Mouse (Mus musculus) urinary bladder, postnatal 25 days (tissue): ENCODE results near the gene Jhy.

ENCODE experiments used
- DNase-seq: peaks from one replicate; pipeline ENCODE4 v3.0.0; 2022; ENCODE audit warnings: low spot score

The Jhy gene

DNA sequence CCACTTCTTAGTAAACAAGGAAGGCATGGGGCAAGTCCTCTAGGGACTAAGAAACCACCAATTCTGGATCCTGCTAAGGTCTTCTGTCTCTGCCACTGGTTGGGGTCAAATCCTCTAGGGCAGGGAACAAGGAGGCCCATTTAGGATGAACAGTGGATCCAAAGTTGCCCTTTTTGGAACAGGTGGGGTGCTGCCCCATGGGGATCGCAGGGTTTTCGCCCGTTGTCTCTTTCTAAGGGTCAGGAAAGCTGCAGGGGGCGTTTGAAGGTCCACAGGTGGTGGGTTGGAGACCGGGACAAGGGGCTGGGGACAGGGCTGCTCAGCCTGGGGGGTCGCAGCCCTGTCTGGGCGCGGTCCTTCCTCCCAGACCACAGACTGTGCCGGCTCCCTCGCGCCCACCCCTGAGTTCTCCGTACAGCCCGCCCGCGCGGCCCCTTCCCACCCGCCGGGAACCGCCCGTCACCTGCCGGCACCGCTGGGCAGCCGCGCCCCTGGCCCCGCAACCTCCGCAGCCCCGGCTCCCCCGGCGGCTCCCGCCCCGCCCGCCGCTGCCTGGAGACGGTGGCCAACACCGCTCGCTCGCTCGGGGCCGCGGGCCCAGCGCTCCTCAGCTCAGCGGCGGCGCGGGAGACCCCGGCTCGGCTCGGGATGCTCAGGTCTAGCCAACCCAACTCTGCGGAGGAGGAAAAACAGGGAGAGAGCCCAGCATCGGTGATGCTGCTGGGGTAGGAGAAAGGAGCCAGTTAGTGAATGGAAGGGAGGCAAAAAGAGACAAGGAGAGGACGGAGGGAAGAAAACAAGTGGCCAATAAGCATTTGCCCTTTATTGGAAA lies at the start of gene Jhy:
Gene Jhy (minus strand): TSS at position 533 of the 832 bp plus-strand sequence.
- DNase-seq, result no peak

- DNase-seq, result no peak
Observed at GRCm38 (mm10) chr9:41012456-41012855, 48.5 kb upstream of the Jhy start.

DNA sequence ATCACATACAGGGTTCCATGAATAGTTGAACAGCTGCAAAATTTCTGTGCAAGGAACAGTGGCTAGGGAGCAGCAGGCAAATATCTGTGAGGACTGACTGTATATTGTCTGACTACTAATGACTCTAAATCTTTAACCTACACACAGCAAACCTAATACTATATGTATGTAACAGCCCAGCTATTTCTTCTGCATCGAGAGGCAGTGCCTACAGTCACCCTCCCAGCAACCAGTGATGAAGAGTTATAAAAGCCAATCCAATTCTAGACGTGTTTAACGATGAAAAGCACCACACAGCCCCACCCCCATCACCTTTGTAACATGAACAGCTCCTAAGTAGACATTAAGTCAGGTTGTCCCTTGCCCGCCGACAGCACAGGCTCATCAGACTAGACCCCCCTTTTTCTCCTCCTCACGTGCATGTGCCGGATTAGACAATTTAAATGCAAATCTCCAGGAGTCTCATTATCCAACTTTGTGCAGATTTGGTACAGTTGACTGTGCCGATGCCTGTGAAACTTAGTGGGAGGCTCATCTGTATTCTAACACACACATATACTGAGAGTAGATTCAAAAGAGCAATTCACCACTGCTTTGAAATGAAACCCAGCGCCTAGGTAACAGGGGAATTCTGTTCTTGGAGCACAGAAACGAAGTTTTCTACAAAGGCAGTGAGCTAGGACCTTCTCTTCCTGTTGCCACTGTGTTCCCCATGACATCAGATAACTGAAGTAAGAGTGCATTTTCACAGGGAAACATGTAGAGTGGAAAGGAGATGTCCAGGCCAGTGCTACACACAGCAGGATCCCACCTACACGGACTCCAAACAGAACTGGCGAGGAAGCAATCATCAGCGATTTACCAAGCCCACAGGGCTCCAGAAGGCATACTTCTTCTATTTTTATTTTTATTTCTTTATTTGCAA lies 47.9 kb upstream of the Jhy start:
- no peak for DNase-seq

DNA sequence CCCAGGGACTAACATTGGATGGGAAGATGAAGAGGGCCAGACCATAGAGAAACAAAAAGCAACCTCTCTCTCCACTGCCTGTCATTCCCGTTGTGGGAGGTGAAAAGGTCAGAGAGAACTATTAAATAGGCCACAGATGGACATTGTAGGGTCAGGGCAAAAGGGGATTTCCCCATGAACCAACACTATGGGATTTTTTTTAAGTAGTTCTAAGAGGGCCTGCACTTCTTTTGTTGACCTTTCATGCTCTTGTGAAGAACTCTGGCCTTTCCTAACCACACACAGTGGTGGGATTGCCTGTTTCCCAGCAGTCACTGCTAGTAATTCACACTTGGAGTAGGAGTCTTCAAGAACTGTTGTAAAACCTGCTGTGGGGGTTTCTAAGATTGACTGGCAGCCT lies 43.9 kb upstream of the Jhy start:
- DNase-seq, result no peak

- DNase-seq, result no peak
Observed at GRCm38 (mm10) chr9:41004415-41004814, 40.5 kb upstream of the Jhy start, which contains the start of gene Crtam. Gene Crtam, minus strand, starts transcription at chr9:41004628.

GRCm38 (mm10) chr9:40997116-40997779 lies 33.3 kb upstream of the Jhy start:
- DNase-seq, result no peak

DNA sequence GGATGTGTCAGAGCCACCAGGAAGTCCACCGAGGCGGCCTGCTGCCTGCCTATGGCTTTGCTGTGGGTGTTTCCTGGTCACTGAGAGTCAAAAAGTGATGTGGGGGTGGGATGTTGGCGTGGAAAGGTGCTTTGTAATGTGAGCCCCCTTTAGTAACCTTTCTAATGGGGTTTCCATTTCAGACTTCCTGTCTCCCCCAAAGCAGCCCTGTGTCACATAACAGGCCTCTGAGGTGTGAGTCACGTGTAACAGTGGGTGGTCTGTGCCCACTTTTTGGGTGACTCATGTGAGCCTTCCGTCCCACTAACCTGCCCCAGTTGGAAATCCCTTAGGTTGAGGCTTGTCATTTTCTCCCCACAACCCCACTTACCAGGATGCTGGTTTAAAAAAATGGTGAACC lies 30.2 kb upstream of the Jhy start:
- DNase-seq, result no peak

GRCm38 (mm10) chr9:40991511-40991910 lies 27.6 kb upstream of the Jhy start:
- no peak for DNase-seq

DNA sequence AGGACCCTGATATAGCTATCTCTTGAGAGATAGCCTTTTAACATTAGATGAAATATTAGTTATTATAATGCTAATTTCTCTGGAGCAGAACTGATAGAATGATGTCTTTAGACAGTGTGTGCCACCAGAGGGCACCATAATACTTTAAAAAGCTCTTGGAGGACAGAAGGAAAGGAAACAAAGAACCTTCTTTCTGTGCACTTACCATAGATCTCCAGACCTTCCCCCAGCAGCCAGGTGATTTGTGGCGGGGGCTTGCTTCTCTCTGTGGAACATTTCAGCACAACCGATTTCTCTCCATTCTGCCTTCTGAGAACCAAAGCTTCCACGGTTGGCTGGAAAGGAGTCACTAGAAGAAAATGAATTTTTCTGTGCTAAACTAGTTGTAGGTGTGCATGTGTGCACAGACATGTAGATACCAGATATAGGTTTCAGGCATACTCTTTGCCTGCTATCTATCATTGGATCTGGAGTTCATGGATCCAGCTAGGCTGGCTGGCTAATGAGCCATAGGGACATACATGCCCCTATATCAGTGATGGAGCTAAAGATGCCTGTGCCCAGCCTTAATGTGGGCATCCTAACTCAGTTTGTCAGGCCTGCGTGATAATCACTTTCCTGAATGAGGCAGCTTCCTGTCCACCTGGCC lies 26.1 kb upstream of the Jhy start:
- peak; percentile 27 for DNase-seq

- DNase-seq, result no peak
Observed at GRCm38 (mm10) chr9:40984313-40984712, 20.4 kb upstream of the Jhy start.

DNA sequence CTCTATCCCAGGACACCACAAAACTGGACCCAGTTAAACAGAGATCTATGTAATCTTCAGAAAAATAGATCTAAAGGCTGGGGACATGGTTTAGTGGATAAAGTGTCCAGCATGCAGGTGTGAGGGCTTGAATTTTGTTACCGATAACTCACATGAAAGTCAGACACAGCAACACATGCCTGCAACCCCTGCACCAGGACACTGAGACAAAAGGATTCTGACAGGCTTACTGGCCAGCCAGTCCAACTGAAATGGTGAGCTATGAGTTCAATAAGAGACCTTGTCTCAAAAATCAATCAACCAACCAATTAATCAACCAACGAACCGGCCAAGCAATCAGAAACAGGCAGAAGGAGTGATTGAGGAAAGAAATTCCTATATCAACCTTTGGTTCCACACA lies 19.8 kb upstream of the Jhy start:
- DNase-seq, result no peak

GRCm38 (mm10) chr9:40982480-40982879 lies 18.6 kb upstream of the Jhy start:
- no peak for DNase-seq

GRCm38 (mm10) chr9:40974042-40974801 lies 10.3 kb upstream of the Jhy start:
- no peak for DNase-seq

GRCm38 (mm10) chr9:40964418-40964714 lies 448 bp upstream of the Jhy start:
- no peak for DNase-seq

- DNase-seq, result no peak
Observed at GRCm38 (mm10) chr9:40961401-40961800, 2.5 kb downstream of the Jhy start.

GRCm38 (mm10) chr9:40949039-40949615 lies 14.8 kb downstream of the Jhy start:
- no peak for DNase-seq

GRCm38 (mm10) chr9:40948473-40948872 lies 15.4 kb downstream of the Jhy start:
- no peak for DNase-seq

DNA sequence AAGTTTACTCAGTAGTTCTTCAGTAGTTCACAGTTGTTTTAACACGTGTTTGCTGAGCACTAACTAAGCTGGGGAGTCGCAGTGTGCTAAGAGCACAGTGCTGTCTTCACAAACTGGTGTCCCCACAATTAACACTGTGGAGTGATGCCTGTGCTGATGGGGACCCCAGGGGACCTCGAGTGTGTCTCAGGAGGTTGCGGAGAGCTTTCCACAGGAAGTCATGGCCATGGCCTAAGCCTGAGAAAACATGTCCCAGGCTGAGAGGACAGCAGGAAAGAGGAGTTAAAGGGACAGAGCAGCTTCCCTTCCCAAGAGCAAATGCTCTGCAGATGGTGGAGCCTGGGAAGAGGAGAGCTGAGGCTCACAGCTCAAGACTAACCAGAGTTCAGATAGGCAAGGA lies 16.8 kb downstream of the Jhy start:
- no peak for DNase-seq

DNA sequence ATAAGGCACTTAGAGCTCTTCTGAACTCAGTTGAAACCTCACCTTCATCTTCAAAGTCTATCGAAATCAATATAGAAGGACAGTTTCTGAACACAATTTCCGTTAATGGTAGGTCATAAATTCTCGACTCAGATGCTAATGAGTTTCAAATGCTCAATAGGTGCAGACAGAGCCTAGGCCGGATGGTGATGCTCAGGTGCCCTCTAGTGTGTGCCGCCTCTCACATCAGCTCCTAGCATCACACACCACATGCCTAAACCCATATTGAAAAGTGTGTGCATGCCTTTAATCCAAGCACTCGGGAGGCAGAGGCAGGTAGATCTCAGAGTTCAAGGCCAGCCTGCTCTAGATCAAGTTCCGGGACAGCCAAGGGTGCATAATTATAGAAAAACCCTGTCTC lies 26.5 kb downstream of the Jhy start:
- DNase-seq, result no peak

GRCm38 (mm10) chr9:40933323-40933722 lies 30.6 kb downstream of the Jhy start:
- no peak for DNase-seq
